Mouse (Mus musculus) Patski (cell line): Measurements from ENCODE around the gene Parva. TPM values are rescaled to one million over a fixed set of nuclear protein-coding genes. Genes with fewer than 3 reads are reported as not detected.

ENCODE experiments used
- ATAC-seq: fragments of 100-300 bp; one replicate; pipeline ENCODE4 v1.8.0; 2021
- CTCF ChIA-PET: fragments of 350-600 bp; sonication (Branson Sonifier 250); formaldehyde crosslinking; loops from one replicate; lab custom pipeline; 2022; ENCODE audit warnings: inconsistent platforms; lab: Charles Lee
- POLR2A ChIA-PET: fragments of 350-600 bp; sonication (Branson Sonifier 250); formaldehyde crosslinking; loops from one replicate; lab custom pipeline; 2022; ENCODE audit warnings: antibody characterized with exemption, inconsistent platforms; lab: Charles Lee
- DNase-seq: peaks from one replicate; pipeline ENCODE4 v3.0.0-alpha.2; 2011; ENCODE audit warnings: low read depth, low spot score
- H3K27me3 ChIP-seq: fragments of 371-371 bp; one replicate; pipeline ENCODE4 v1.5.1; 2021
- CTCF ChIP-seq: fragments of 100-300 bp; IDR thresholded peaks from one replicate; pipeline ENCODE4 v1.5.1; 2021
- in situ Hi-C: fragments of 300-500 bp; cut with MboI; formaldehyde crosslinking; loops from 3 replicates; pipeline ENCODE4 v1.11.1; 2018; ENCODE audit warnings: low pct_unique_long_range_greater_than_20kb, mixed read lengths
- polyA plus RNA-seq: library from polyadenylated mRNA; unstranded; gene quantifications from one replicate; pipeline ENCODE4 v1.2.3, GENCODE M21; 2021

The Parva gene
- polyA plus RNA-seq, 1 experiment from 2014 or later, result 138 TPM

- in situ Hi-C loops, result no loop called here
- no peak for ATAC-seq
- POLR2A ChIA-PET, result interaction anchor here (0.6 kb wide), 1 partner anchor 1695 kb away, joined by 3 read pairs; no protein-coding TSS in a partner anchor
- TF ChIP-seq CTCF, result no peak
- CTCF ChIA-PET, result interaction anchor here (0.9 kb wide), 1 partner anchor 8 kb away, joined by 3 read pairs; no protein-coding TSS in a partner anchor
- H3K27me3 ChIP-seq, result no peaks in the 10 kb centered on the region
- no peak for DNase-seq
These were observed 81.8 kb downstream of the Parva start for GRCm38 (mm10) chr7:112509107-112509506.

- ChIA-PET POLR2A (no interaction called here), CTCF (no interaction called here)
- TF ChIP-seq CTCF, result no peak
- in situ Hi-C loops, result no loop called here
- no peaks in the 10 kb centered on the region for H3K27me3 ChIP-seq
- no peak for DNase-seq
- no peak for ATAC-seq
These were observed 83.2 kb downstream of the Parva start for GRCm38 (mm10) chr7:112510336-112511048.

- TF ChIP-seq CTCF, result no peak
- ATAC-seq, result no peak
- ChIA-PET CTCF (no interaction called here), POLR2A (no interaction called here)
- no peak for DNase-seq
- H3K27me3 ChIP-seq, result no peaks in the 10 kb centered on the region
- in situ Hi-C loops, result no loop called here
These were observed 84.0 kb downstream of the Parva start for GRCm38 (mm10) chr7:112511309-112511708.

GRCm38 (mm10) chr7:112512257-112512656 lies 85.0 kb downstream of the Parva start:
- DNase-seq, result no peak
- ChIA-PET CTCF (no interaction called here), POLR2A (no interaction called here)
- no peaks in the 10 kb centered on the region for H3K27me3 ChIP-seq
- in situ Hi-C loops, result no loop called here
- TF ChIP-seq CTCF, result no peak
- no peak for ATAC-seq

GRCm38 (mm10) chr7:112512895-112513294 lies 85.6 kb downstream of the Parva start:
- H3K27me3 ChIP-seq, result no peaks in the 10 kb centered on the region
- ChIA-PET POLR2A (no interaction called here), CTCF (no interaction called here)
- no peak for DNase-seq
- ATAC-seq, result no peak
- in situ Hi-C loops, result no loop called here
- TF ChIP-seq CTCF, result no peak

DNA sequence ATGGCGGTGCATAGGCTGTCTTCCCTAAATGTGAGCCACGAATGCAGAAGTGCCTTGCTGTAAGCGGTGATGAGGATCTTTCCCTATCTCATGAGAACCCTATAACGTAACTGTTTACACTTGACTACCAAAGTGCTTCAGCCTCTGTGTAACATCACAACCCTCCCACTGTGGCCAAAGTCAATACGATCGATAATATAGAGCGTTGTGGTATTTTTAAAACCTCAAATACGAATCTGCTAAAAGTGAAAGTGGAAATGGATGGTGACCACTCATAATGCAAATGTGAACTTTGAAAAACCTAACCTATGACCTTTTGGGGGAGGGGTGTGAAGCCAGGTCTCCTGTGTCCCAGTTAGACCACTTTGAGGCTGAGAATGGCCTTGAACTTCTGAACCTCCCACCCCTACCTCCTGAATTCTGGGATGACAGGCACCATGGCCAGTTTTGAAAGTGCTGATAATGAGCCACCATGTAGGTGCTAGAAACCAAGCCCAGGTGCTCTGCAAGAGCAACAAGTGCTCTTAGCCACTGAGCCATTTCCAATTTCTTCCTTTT lies 87.4 kb downstream of the Parva start:
- no peak for ATAC-seq
- CTCF ChIA-PET, result no interaction called here
- in situ Hi-C loops, result no loop called here

DNA sequence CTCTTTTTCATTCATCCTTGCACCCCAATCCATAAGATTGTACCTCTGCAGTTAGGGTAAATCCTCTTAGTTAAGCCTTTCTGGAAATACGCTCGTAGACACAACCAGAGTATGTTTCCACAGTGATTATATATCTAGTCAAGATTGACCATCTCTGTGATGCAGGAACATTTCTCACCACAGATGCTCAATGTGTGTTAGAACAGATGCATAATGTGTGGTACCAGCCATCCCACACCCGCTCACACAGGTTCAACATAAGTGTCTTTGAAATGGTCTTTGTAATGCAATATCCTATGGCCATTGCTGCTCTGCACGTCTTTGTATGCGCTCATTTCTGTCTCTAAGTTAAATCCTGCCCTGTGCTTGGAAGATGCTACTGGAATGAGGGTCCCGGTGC lies 98.2 kb downstream of the Parva start:
- TF ChIP-seq CTCF, result no peak
- CTCF ChIA-PET, result no interaction called here
- POLR2A ChIA-PET, result no interaction called here
- no peaks in the 10 kb centered on the region for H3K27me3 ChIP-seq
- no peak for DNase-seq
- in situ Hi-C loops, result no loop called here
- no peak for ATAC-seq

More for the DNA sequence above, 87.4 kb downstream of the Parva start:
- DNase-seq, result no peak
- H3K27me3 ChIP-seq, result no peaks in the 10 kb centered on the region
- POLR2A ChIA-PET, result no interaction called here
- TF ChIP-seq CTCF, result no peak

- POLR2A ChIA-PET, result no interaction called here
- ATAC-seq (no peak), DNase-seq (no peak)
- no peaks in the 10 kb centered on the region for H3K27me3 ChIP-seq
- in situ Hi-C loops, result no loop called here
- CTCF ChIA-PET, result no interaction called here
- no peak for TF ChIP-seq CTCF
These were observed 98.9 kb downstream of the Parva start for GRCm38 (mm10) chr7:112526226-112526625.

DNA sequence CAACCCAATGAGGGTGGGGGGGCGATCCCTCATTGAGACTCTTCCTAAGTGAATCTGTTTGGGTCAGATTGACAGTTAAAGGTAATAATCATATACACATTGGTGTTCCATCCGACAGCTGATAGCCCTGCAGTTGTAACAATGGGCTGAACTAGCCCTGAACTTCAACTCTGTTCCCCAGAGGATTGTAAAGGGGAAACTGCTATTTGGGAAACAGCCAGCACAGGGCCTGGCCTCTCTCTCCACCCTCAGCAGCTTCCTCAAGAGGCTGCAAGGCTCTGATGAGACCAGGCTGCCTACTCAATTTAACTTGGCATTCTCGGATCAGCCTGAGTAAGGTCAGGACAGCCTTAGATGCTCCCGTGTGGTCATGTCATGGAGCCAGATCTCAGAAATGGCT lies 99.9 kb downstream of the Parva start:
- ATAC-seq (no peak), DNase-seq (no peak)
- H3K27me3 ChIP-seq, result no peaks in the 10 kb centered on the region
- ChIA-PET POLR2A (no interaction called here), CTCF (interaction anchor here (1.2 kb wide), 1 partner anchor 8 kb away, joined by 4 read pairs; no protein-coding TSS in a partner anchor)
- TF ChIP-seq CTCF, result no peak
- in situ Hi-C loops, result no loop called here

GRCm38 (mm10) chr7:112528059-112528458 lies 100.8 kb downstream of the Parva start:
- ATAC-seq, result no peak
- ChIA-PET POLR2A (interaction anchor here (1.1 kb wide), 1 partner anchor 9 kb away, joined by 3 read pairs; no protein-coding TSS in a partner anchor), CTCF (interaction anchor here (1.0 to 1.2 kb wide), 2 partner anchors 9 to 120 kb away, joined by 3 to 4 read pairs; no protein-coding TSS in a partner anchor)
- TF ChIP-seq CTCF, result no peak
- no peak for DNase-seq
- H3K27me3 ChIP-seq, result no peaks in the 10 kb centered on the region
- in situ Hi-C loops, result no loop called here
